Mouse (Mus musculus) ES-E14 (cell line): Measurements from ENCODE around the gene Henmt1.

Experiments used
- MAFK ChIP-seq: IDR thresholded peaks from 2 replicates; pipeline ENCODE4 v1.6.1; 2014; ENCODE audit warnings: mild to moderate bottlenecking, low read depth, low read length, inconsistent platforms; ENCODE audit not compliant: insufficient read depth
- ZC3H11A ChIP-seq: IDR thresholded peaks from 2 replicates; pipeline ENCODE4 v1.6.1; 2012; ENCODE audit warnings: low read depth, mild to moderate bottlenecking, inconsistent platforms, low read length, borderline replicate concordance

- TF ChIP-seq ZC3H11A (0 out of 2 replicates have a peak, but pooled peaks have one; percentile 9), MAFK (no peak)
These were observed 24.8 kb downstream of the Henmt1 start for GRCm38 (mm10) chr3:108964361-108965044.
